Mouse (Mus musculus): ENCODE data around the gene Ermp1.

The Ermp1 gene

GRCm38 (mm10) chr19:29661974-29662580 lies 13.9 kb upstream of the Ermp1 start:
- DNase-seq (ENCODE audit: low spot score), result no peak

- no peak for DNase-seq (ENCODE audit: low spot score)
Observed at GRCm38 (mm10) chr19:29660835-29661764, 12.9 kb upstream of the Ermp1 start.

GRCm38 (mm10) chr19:29659705-29660104 lies 11.5 kb upstream of the Ermp1 start:
- DNase-seq (ENCODE audit: low spot score), result no peak

GRCm38 (mm10) chr19:29658836-29659235 lies 10.6 kb upstream of the Ermp1 start:
- DNase-seq (ENCODE audit: low spot score), result no peak

GRCm38 (mm10) chr19:29657558-29657957 lies 9.3 kb upstream of the Ermp1 start:
- DNase-seq (ENCODE audit: low spot score), result no peak

GRCm38 (mm10) chr19:29657033-29657432 lies 8.8 kb upstream of the Ermp1 start:
- DNase-seq (ENCODE audit: low spot score), result no peak

DNA sequence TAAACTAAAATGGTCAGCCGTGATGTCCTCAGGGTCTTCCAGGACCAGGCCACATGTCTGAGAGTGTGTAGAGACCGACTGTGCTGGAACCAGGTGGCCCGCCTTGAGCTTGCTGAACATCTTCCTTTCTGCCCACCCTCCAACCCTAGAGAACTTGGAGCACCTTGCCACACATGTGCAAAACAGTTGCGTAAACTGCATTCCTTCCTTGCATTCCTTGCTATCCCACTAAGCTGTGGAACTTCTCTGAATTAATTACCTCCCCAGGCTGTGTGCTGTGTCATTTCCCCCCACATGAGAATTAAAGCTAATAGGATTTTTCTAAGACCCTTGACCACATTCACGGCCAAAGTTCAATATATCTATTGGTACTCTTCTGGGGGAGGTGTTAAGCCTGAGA lies 8.4 kb upstream of the Ermp1 start:
- no peak for DNase-seq (ENCODE audit: low spot score)

GRCm38 (mm10) chr19:29656029-29656428 lies 7.8 kb upstream of the Ermp1 start:
- no peak for DNase-seq (ENCODE audit: low spot score)

GRCm38 (mm10) chr19:29655148-29655547 lies 6.9 kb upstream of the Ermp1 start:
- no peak for DNase-seq (ENCODE audit: low spot score)

GRCm38 (mm10) chr19:29653768-29654265 lies 5.6 kb upstream of the Ermp1 start:
- no peak for DNase-seq (ENCODE audit: low spot score)

GRCm38 (mm10) chr19:29649683-29650082 lies 1.5 kb upstream of the Ermp1 start:
- no peak for DNase-seq (ENCODE audit: low spot score)

GRCm38 (mm10) chr19:29648550-29648914 lies 317 bp upstream of the Ermp1 start:
- DNase-seq (ENCODE audit: low spot score), result no peak

GRCm38 (mm10) chr19:29644747-29645146 lies 3.5 kb downstream of the Ermp1 start:
- DNase-seq (ENCODE audit: low spot score), result no peak

- no peak for DNase-seq (ENCODE audit: low spot score)
Observed at GRCm38 (mm10) chr19:29643194-29643922, 4.9 kb downstream of the Ermp1 start.

GRCm38 (mm10) chr19:29642211-29642610 lies 6.0 kb downstream of the Ermp1 start:
- DNase-seq (ENCODE audit: low spot score), result no peak

- DNase-seq (ENCODE audit: low spot score), result no peak
Observed at GRCm38 (mm10) chr19:29641510-29641909, 6.7 kb downstream of the Ermp1 start.

- DNase-seq (ENCODE audit: low spot score), result no peak
Observed at GRCm38 (mm10) chr19:29641055-29641454, 7.2 kb downstream of the Ermp1 start.

DNA sequence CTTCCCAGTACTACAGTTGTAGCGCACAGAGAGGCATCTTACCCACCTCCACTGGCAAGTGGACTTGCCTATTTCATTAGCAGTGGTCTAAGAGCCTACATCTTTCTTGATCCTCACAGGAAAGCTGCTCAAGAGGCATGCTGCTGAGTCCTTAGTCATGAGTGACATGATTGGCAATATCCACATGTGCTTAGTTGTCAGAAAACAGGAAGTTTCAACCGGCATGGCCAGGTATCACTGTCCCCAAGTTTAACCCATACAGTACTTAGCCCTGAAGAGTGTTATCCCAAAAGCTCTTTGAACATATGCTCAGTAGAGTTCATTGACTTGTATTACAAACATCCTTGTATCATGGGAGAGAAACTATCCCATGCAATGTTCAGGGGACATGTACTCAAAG lies 36.1 kb downstream of the Ermp1 start:
- DNase-seq (ENCODE audit: low spot score), result no peak

GRCm38 (mm10) chr19:29610907-29611306 lies 37.3 kb downstream of the Ermp1 start:
- DNase-seq (ENCODE audit: low spot score), result no peak

DNA sequence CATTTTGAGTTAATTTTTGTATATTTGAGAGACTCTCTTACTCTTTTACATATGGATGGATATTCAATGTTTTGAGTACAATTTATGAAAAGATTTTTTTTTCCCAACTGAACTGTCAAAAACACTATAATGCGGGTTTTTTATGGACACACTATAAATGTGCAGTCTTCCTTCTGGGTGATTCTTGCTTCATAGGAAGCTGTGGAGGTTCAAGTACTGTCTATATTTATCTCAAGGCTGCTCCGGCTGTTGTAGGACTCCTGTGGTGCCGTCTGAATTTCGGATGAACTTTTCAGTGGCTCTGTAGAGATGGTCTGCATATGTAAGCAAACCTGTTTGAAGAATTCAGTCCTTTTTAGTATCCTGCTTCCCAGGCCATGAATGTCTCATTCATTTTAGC lies 40.0 kb downstream of the Ermp1 start:
- no peak for DNase-seq (ENCODE audit: low spot score)

DNA sequence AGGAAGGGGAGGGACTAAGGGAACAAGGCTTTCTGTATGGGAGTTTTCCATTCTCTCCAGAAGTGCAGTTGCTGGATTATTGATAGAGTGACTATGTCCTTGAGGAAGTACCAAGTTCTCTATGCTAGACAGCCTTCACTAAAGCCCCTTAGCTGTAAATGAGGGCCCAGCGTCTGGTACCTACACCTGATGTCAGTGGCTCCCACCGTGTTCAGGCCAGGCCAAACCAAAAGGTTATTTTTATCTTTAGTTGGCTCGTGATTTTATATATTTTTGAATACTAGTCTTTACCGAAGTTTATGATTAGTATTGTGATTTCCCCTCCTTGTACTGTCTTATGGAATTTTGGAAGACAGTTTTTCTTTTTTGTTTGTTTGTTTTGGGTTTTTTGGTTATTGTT lies 40.7 kb downstream of the Ermp1 start:
- DNase-seq (ENCODE audit: low spot score), result no peak

GRCm38 (mm10) chr19:29604653-29605052 lies 43.6 kb downstream of the Ermp1 start:
- no peak for DNase-seq (ENCODE audit: low spot score)

All from ovary, adult 18-20 months (tissue).